ENCODE assay signal across 8 mouse cellular contexts in the genomic region with DNA sequence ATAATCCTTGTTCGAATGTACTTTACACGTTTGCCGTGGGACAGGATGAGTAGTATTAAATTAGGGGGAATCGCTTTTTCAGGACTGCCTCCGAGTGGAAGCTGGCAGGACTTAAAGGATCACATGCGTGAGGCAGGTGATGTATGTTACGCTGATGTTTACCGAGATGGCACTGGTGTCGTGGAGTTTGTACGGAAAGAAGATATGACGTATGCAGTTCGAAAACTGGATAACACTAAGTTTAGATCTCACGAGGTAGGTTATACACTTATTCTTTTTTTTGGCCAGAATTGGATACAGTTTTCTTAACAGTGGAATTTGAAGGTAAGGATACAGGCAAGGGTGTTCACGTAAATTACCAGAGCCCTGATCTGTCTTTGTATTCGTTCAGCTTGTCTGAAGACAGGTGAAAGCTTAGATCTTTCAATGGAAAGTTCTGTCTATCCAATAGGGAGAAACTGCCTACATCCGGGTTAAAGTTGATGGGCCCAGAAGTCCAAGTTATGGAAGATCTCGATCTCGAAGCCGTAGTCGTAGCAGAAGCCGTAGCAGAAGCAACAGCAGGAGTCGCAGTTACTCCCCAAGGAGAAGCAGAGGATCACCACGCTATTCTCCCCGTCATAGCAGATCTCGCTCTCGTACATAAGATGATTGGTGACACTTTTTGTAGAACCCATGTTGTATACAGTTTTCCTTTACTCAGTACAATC. TPM values are rescaled to one million over a fixed set of nuclear protein-coding genes. Genes with fewer than 3 reads are reported as not detected.
DNase-seq lines count a peak whose midpoint lies in the region; ATAC-seq and TF ChIP-seq lines count a peak whose summit lies in the region.

No protein-coding gene starts in this region.

- H3K27me3 ChIP-seq in lung, embryonic 16.5 days (ENCODE audit: control insufficient read depth, insufficient read depth, low read depth, low read length), result no peaks in the 10 kb centered on the region
- H3K27me3 ChIP-seq in hindbrain, embryonic 13.5 days, result no peaks in the 10 kb centered on the region
- H3K27me3 ChIP-seq in midbrain, embryonic 15.5 days (replicated peaks), result no peaks in the 10 kb centered on the region

- H3K9me3 ChIP-seq in lung, embryonic 16.5 days (ENCODE audit: control insufficient read depth, low read length), result no peaks in the 10 kb centered on the region
- H3K9me3 ChIP-seq in hindbrain, embryonic 13.5 days, result no peaks in the 10 kb centered on the region
- no peaks in the 10 kb centered on the region for H3K9me3 ChIP-seq in midbrain, embryonic 15.5 days

- H3K4me2 ChIP-seq in lung, embryonic 16.5 days (ENCODE audit: low read depth, low read length), result peak overlapping the region; percentile 89
- H3K4me2 ChIP-seq in hindbrain, embryonic 13.5 days, result peak overlapping the region; percentile 85
- H3K4me2 ChIP-seq in midbrain, embryonic 15.5 days, result peak overlapping the region; percentile 57

- H3K4me3 ChIP-seq in lung, embryonic 16.5 days (ENCODE audit: low read length), result peak overlapping the region; percentile 98
- H3K4me3 ChIP-seq in bone marrow macrophage, adult 2 months (ENCODE audit: insufficient read depth, low read length), result peak overlapping the region; percentile 94
- peak overlapping the region; percentile 98 for H3K4me3 ChIP-seq in hindbrain, embryonic 13.5 days
- H3K4me3 ChIP-seq in midbrain, embryonic 15.5 days, result peak overlapping the region; percentile 95

- peak overlapping the region; percentile 100 for H3K9ac ChIP-seq in lung, embryonic 16.5 days (ENCODE audit: low read length)
- H3K9ac ChIP-seq in hindbrain, embryonic 13.5 days, result peak overlapping the region; percentile 100
- H3K9ac ChIP-seq in midbrain, embryonic 15.5 days, result peak overlapping the region; percentile 95

- peaks cover 27% of the 10 kb centered on the region for H3K4me1 ChIP-seq in lung, embryonic 16.5 days (replicated peaks; ENCODE audit: control insufficient read depth, insufficient read depth, low read length)
- H3K4me1 ChIP-seq in bone marrow macrophage, adult 2 months (ENCODE audit: control insufficient read depth, insufficient read depth, low read length), result peaks cover 11% of the 10 kb centered on the region
- peaks cover 37% of the 10 kb centered on the region for H3K4me1 ChIP-seq in hindbrain, embryonic 13.5 days (replicated peaks)
- H3K4me1 ChIP-seq in midbrain, embryonic 15.5 days, result peaks cover 43% of the 10 kb centered on the region

- ATAC-seq in lung, embryonic 16.5 days (ENCODE audit: low read depth), result no peak
- no peak for ATAC-seq in hindbrain, embryonic 13.5 days (ENCODE audit: low FRiP score)
- ATAC-seq in midbrain, embryonic 15.5 days (replicated peaks), result no peak

- no peak for TF ChIP-seq POLR2A in bone marrow macrophage, adult 2 months (IDR thresholded peaks at IDR 0.05; ENCODE audit: borderline replicate concordance, low read depth, low read length)

- 0 out of 2 replicates have a peak overlapping the region, but pooled peaks have one; percentile 1 for H3K27ac ChIP-seq in lung, embryonic 16.5 days (ENCODE audit: low read length)
- H3K27ac ChIP-seq in bone marrow macrophage, adult 2 months (ENCODE audit: insufficient read depth, low read depth, low read length), result peak overlapping the region; percentile 96; the same call in 1 of the 2 replicates
- no peak overlapping the region for H3K27ac ChIP-seq in hindbrain, embryonic 13.5 days
- no peak overlapping the region for H3K27ac ChIP-seq in midbrain, embryonic 15.5 days

- no peak for TF ChIP-seq CTCF in bone marrow macrophage, adult 2 months (IDR thresholded peaks at IDR 0.05; ENCODE audit: low read depth, low read length)

- DNase-seq in lung, postnatal 10 days, result no peak
- DNase-seq in embryo, embryonic 10 days (ENCODE audit: low spot score), result no peak
- no peak for DNase-seq in ovary, postnatal 36 days (ENCODE audit: low spot score)
- DNase-seq in kidney, adult 8-10 months, result no peak

- H3K36me3 ChIP-seq in lung, embryonic 16.5 days (ENCODE audit: control insufficient read depth, insufficient read depth, low read length), result peaks cover 13% of the 10 kb centered on the region; the same call in 1 of the 2 replicates
- peaks cover 27% of the 10 kb centered on the region for H3K36me3 ChIP-seq in hindbrain, embryonic 13.5 days
- peaks cover 3% of the 10 kb centered on the region; the same call in 1 of the 2 replicates for H3K36me3 ChIP-seq in midbrain, embryonic 15.5 days (replicated peaks)

- 9% methylated on average over 26 of the region's 26 CpGs for WGBS in lung, embryonic 16.5 days
- WGBS in hindbrain, embryonic 13.5 days, result 20% methylated on average over 26 of the region's 26 CpGs
- WGBS in midbrain, embryonic 15.5 days, result 17% methylated on average over 26 of the region's 26 CpGs

RNA-seq across cellular contexts. Expression of a gene that starts 1.9 kb away (rescaled TPM):
- 257 and 272 TPM in 2 replicates for polyA plus RNA-seq in lung, embryonic 16.5 days (2015; fragmentation: Nextera tagmentation; extraction: Ambion mirVana)
- 142 and 144 TPM in 2 replicates for polyA plus RNA-seq in bone marrow macrophage, adult 2 months (2012; ENCODE audit: insufficient read depth, insufficient read length, missing spikeins)
- polyA plus RNA-seq in hindbrain, embryonic 13.5 days (2015; fragmentation: Nextera tagmentation; extraction: Ambion mirVana), result 282 and 298 TPM in 2 replicates
- polyA plus RNA-seq in midbrain, embryonic 15.5 days (2015; fragmentation: Nextera tagmentation; extraction: Ambion mirVana), result 229 and 241 TPM in 2 replicates

RNA-seq across cellular contexts. Expression of a gene that starts 19.0 kb away (rescaled TPM):
- 32.9 and 38.2 TPM in 2 replicates for polyA plus RNA-seq in lung, embryonic 16.5 days (2015; fragmentation: Nextera tagmentation; extraction: Ambion mirVana)
- polyA plus RNA-seq in bone marrow macrophage, adult 2 months (2012; ENCODE audit: insufficient read depth, insufficient read length, missing spikeins), result 25.1 and 29.7 TPM in 2 replicates
- polyA plus RNA-seq in hindbrain, embryonic 13.5 days (2015; fragmentation: Nextera tagmentation; extraction: Ambion mirVana), result 53.9 TPM in 2 replicates
- polyA plus RNA-seq in midbrain, embryonic 15.5 days (2015; fragmentation: Nextera tagmentation; extraction: Ambion mirVana), result 50.6 and 52.2 TPM in 2 replicates

RNA-seq across cellular contexts. Expression of a gene that starts 48.7 kb away (rescaled TPM):
- 11.3 and 11.8 TPM in 2 replicates for polyA plus RNA-seq in lung, embryonic 16.5 days (2015; fragmentation: Nextera tagmentation; extraction: Ambion mirVana)
- 9.7 and 13.1 TPM in 2 replicates for polyA plus RNA-seq in bone marrow macrophage, adult 2 months (2012; ENCODE audit: insufficient read depth, insufficient read length, missing spikeins)
- polyA plus RNA-seq in hindbrain, embryonic 13.5 days (2015; fragmentation: Nextera tagmentation; extraction: Ambion mirVana), result 46.4 and 49.5 TPM in 2 replicates
- 50.2 and 54.6 TPM in 2 replicates for polyA plus RNA-seq in midbrain, embryonic 15.5 days (2015; fragmentation: Nextera tagmentation; extraction: Ambion mirVana)

Comparison
In these comparisons a context has a peak if more than half of its experiments do, and no peak if none do; other contexts are left out.
1. H3K27ac ChIP-seq: peak in lung, embryonic 16.5 days (single experiment) and bone marrow macrophage, adult 2 months (single experiment); none in hindbrain, embryonic 13.5 days (single experiment) and midbrain, embryonic 15.5 days (single experiment).
2. Peak in every context shown above with its lines, with median percentiles within 50 percentile points of each other: H3K4me2 ChIP-seq, H3K4me3 ChIP-seq and H3K9ac ChIP-seq.